23 mouse cellular contexts compared by ENCODE assay signal in genomic region chr19:42006568-42006967, GRCm38 (mm10). TPM values are rescaled to one million over a fixed set of nuclear protein-coding genes. Genes with fewer than 3 reads are reported as not detected.
DNase-seq lines count a peak whose midpoint lies in the region; ATAC-seq lines count a peak whose summit lies in the region.
"Had no signal": no experiment of that assay in that cellular context is flagged by ENCODE, and none has a peak within 500 bp of the region (broad histone marks: within the 10 kb centered on the region; RNA-seq: fewer than 3 reads in every experiment).

No protein-coding gene starts in this region.

- H3K36me3 ChIP-seq in forebrain, embryonic 10.5 days (replicated peaks) = no peaks in the 10 kb centered on the region
- no peaks in the 10 kb centered on the region for H3K36me3 ChIP-seq in forebrain, embryonic 16.5 days (ENCODE audit: control insufficient read depth, insufficient read depth)
- 0 out of 2 replicates have a peak, but pooled peaks cover 1% of the 10 kb centered on the region for H3K36me3 ChIP-seq in kidney, embryonic 16.5 days (ENCODE audit: insufficient read depth, low read length)
- H3K36me3 ChIP-seq: embryonic facial prominence, embryonic 13.5 days had no signal

- no peak overlapping the region for H3K9ac ChIP-seq in forebrain, embryonic 16.5 days (replicated peaks; ENCODE audit: low read depth, low read length)
- H3K9ac ChIP-seq in kidney, embryonic 16.5 days (replicated peaks; ENCODE audit: low read length) = no peak overlapping the region
- H3K9ac ChIP-seq: forebrain, embryonic 13.5 days had no signal

- H3K4me3 ChIP-seq in forebrain, embryonic 10.5 days = no peak overlapping the region
- H3K4me3 ChIP-seq in forebrain, embryonic 16.5 days (replicated peaks; ENCODE audit: low read length) = no peak overlapping the region
- no peak overlapping the region for H3K4me3 ChIP-seq in kidney, embryonic 16.5 days (ENCODE audit: low read length)
- H3K4me3 ChIP-seq: embryonic facial prominence, embryonic 13.5 days; forebrain, embryonic 13.5 days; gastrocnemius, adult 2 months had no signal

- no peak for DNase-seq in forebrain, embryonic 10.5 days (ENCODE audit: extremely low spot score, low spot score)
- DNase-seq in kidney, postnatal 4 days = no peak
- DNase-seq in 3134 (ENCODE audit: extremely low read depth, insufficient read length, low spot score) = peak; percentile 44
- peak; percentile 68 for DNase-seq in NIH3T3 (ENCODE audit: low read depth)
- DNase-seq in gastrocnemius, postnatal 14 days = no peak
- no peak for DNase-seq in thymus, postnatal 10 days (ENCODE audit: low spot score in 2 of 2)
- DNase-seq: adrenal gland, postnatal 14 days; cerebellum, adult 18-20 months; cerebellum, adult 9-11 months; cerebellum, postnatal 36 days; gastrocnemius, adult 2 months; gastrocnemius, postnatal 36 days; heart, adult 11 months; heart, postnatal 36 days had no signal

- no peaks in the 10 kb centered on the region for H3K9me3 ChIP-seq in forebrain, embryonic 10.5 days
- no peaks in the 10 kb centered on the region for H3K9me3 ChIP-seq in forebrain, embryonic 16.5 days (ENCODE audit: control insufficient read depth, low read length)
- no peaks in the 10 kb centered on the region for H3K9me3 ChIP-seq in kidney, embryonic 16.5 days (ENCODE audit: low read length)
- H3K9me3 ChIP-seq: embryonic facial prominence, embryonic 13.5 days; forebrain, embryonic 13.5 days had no signal

- no peak overlapping the region for H3K4me2 ChIP-seq in forebrain, embryonic 16.5 days (ENCODE audit: low read length)
- H3K4me2 ChIP-seq in kidney, embryonic 16.5 days (replicated peaks; ENCODE audit: low read depth, low read length) = no peak overlapping the region
- H3K4me2 ChIP-seq: embryonic facial prominence, embryonic 13.5 days; forebrain, embryonic 13.5 days had no signal

- 75% methylated on average over 8 of the region's 8 CpGs for WGBS in forebrain, embryonic 10.5 days
- 64% methylated on average over 8 of the region's 8 CpGs for WGBS in forebrain, embryonic 16.5 days
- 52% methylated on average over 8 of the region's 8 CpGs for WGBS in kidney, embryonic 16.5 days

- no peaks in the 10 kb centered on the region for H3K27me3 ChIP-seq in forebrain, embryonic 10.5 days (ENCODE audit: poor library complexity, severe bottlenecking)
- no peaks in the 10 kb centered on the region for H3K27me3 ChIP-seq in forebrain, embryonic 16.5 days (replicated peaks; ENCODE audit: control insufficient read depth, insufficient read depth, low read length)
- no peaks in the 10 kb centered on the region for H3K27me3 ChIP-seq in kidney, embryonic 16.5 days (ENCODE audit: insufficient read depth, low read length)
- H3K27me3 ChIP-seq: embryonic facial prominence, embryonic 13.5 days; forebrain, embryonic 13.5 days had no signal

- intact Hi-C loops in gastrocnemius, postnatal 14 days (cut with DNase I; ENCODE audit: low total_unique reads) = no loop called here

- 0 out of 2 replicates have a peak overlapping the region, but pooled peaks have one; percentile 20 for H3K27ac ChIP-seq in forebrain, embryonic 10.5 days
- H3K27ac ChIP-seq in forebrain, embryonic 16.5 days (ENCODE audit: low read length) = no peak overlapping the region
- H3K27ac ChIP-seq in kidney, embryonic 16.5 days (ENCODE audit: low read length) = peak overlapping the region; percentile 52; the same call in 1 of the 2 replicates
- H3K27ac ChIP-seq: embryonic facial prominence, embryonic 13.5 days; forebrain, embryonic 13.5 days had no signal

- H3K4me1 ChIP-seq in forebrain, embryonic 10.5 days = peaks cover 35% of the 10 kb centered on the region
- no peaks in the 10 kb centered on the region for H3K4me1 ChIP-seq in forebrain, embryonic 16.5 days (replicated peaks; ENCODE audit: control insufficient read depth, insufficient read depth, low read length)
- H3K4me1 ChIP-seq in kidney, embryonic 16.5 days (ENCODE audit: insufficient read depth, low read length) = peaks cover 60% of the 10 kb centered on the region
- H3K4me1 ChIP-seq: forebrain, embryonic 13.5 days had no signal

- no peak for ATAC-seq in forebrain, embryonic 16.5 days
- ATAC-seq in kidney, embryonic 16.5 days (ENCODE audit: low FRiP score, low TSS enrichment) = no peak
- ATAC-seq: activated CD4-positive, CD25-positive, alpha-beta regulatory T cell, adult 4 months; forebrain, embryonic 13.5 days; hindbrain, embryonic 16.5 days; inflammation-experienced regulatory T-cells, adult 6 months had no signal

RNA-seq across cellular contexts. Expression of gene Ubtd1, which starts 25.0 kb away (rescaled TPM):
- polyA plus RNA-seq in forebrain, embryonic 10.5 days (2016; fragmentation: Nextera tagmentation; extraction: Ambion mirVana) = 9.2 and 9.6 TPM in 2 replicates
- polyA plus RNA-seq in forebrain, embryonic 16.5 days (2015; fragmentation: Nextera tagmentation; extraction: Ambion mirVana) = 8.0 and 8.7 TPM in 2 replicates
- 35.9 and 37.8 TPM in 2 replicates for polyA plus RNA-seq in kidney, embryonic 16.5 days (2015; fragmentation: Nextera tagmentation; extraction: Ambion mirVana)
- 10 to 100 TPM; 14.8 to 17.4 TPM for total RNA-seq in gastrocnemius, postnatal 14 days (2021)

RNA-seq across cellular contexts. Expression of gene Mms19, which starts 25.6 kb away (rescaled TPM):
- 35.3 and 42.3 TPM in 2 replicates for polyA plus RNA-seq in forebrain, embryonic 10.5 days (2016; fragmentation: Nextera tagmentation; extraction: Ambion mirVana)
- polyA plus RNA-seq in forebrain, embryonic 16.5 days (2015; fragmentation: Nextera tagmentation; extraction: Ambion mirVana) = 35.0 and 39.4 TPM in 2 replicates
- polyA plus RNA-seq in kidney, embryonic 16.5 days (2015; fragmentation: Nextera tagmentation; extraction: Ambion mirVana) = 41.1 and 45.6 TPM in 2 replicates
- total RNA-seq in gastrocnemius, postnatal 14 days (2021) = 1 to 10 TPM; 8.0 to 9.1 TPM

RNA-seq across cellular contexts. Expression of gene Ankrd2, which starts 29.2 kb away (rescaled TPM):
- polyA plus RNA-seq in forebrain, embryonic 10.5 days (2016; fragmentation: Nextera tagmentation; extraction: Ambion mirVana) = 0.42 TPM in 1 of 2 replicates, not detected in the other
- polyA plus RNA-seq in forebrain, embryonic 16.5 days (2015; fragmentation: Nextera tagmentation; extraction: Ambion mirVana) = 0.30 and 0.51 TPM in 2 replicates
- not detected in 2 replicates for polyA plus RNA-seq in kidney, embryonic 16.5 days (2015; fragmentation: Nextera tagmentation; extraction: Ambion mirVana)
- 100 to 1,000 TPM; 113 to 188 TPM for total RNA-seq in gastrocnemius, postnatal 14 days (2021)
- polyA plus RNA-seq: activated CD4-positive, CD25-positive, alpha-beta regulatory T cell, adult 4 months; heart, embryonic 16.5 days; hindbrain, embryonic 11.5 days; inflammation-experienced regulatory T-cells, adult 6 months had no signal

RNA-seq across cellular contexts. Expression of gene Hoga1, which starts 38.8 kb away (rescaled TPM):
- polyA plus RNA-seq in forebrain, embryonic 10.5 days (2016; fragmentation: Nextera tagmentation; extraction: Ambion mirVana) = 0.95 and 1.3 TPM in 2 replicates
- polyA plus RNA-seq in forebrain, embryonic 16.5 days (2015; fragmentation: Nextera tagmentation; extraction: Ambion mirVana) = 0.66 and 0.82 TPM in 2 replicates
- polyA plus RNA-seq in kidney, embryonic 16.5 days (2015; fragmentation: Nextera tagmentation; extraction: Ambion mirVana) = 30.4 and 35.0 TPM in 2 replicates
- 1 to 10 TPM; 3.3 to 4.3 TPM for total RNA-seq in gastrocnemius, postnatal 14 days (2021)
- polyA plus RNA-seq: activated CD4-positive, CD25-positive, alpha-beta regulatory T cell, adult 4 months; inflammation-experienced regulatory T-cells, adult 6 months had no signal

RNA-seq across cellular contexts. Expression of gene 4933411K16Rik, which starts 45.5 kb away (rescaled TPM):
- not detected in 2 replicates for polyA plus RNA-seq in forebrain, embryonic 10.5 days (2016; fragmentation: Nextera tagmentation; extraction: Ambion mirVana)
- polyA plus RNA-seq in forebrain, embryonic 16.5 days (2015; fragmentation: Nextera tagmentation; extraction: Ambion mirVana) = not detected in 2 replicates
- polyA plus RNA-seq in kidney, embryonic 16.5 days (2015; fragmentation: Nextera tagmentation; extraction: Ambion mirVana) = 0.60 and 0.71 TPM in 2 replicates
- total RNA-seq in gastrocnemius, postnatal 14 days (2021) = under 1 TPM; 0.25 to 0.42 TPM
- total RNA-seq: heart, postnatal 36 days had no signal
- polyA plus RNA-seq: activated CD4-positive, CD25-positive, alpha-beta regulatory T cell, adult 4 months; embryonic facial prominence, embryonic 13.5 days; forebrain, embryonic 13.5 days; heart, embryonic 16.5 days; hindbrain, embryonic 11.5 days; hindbrain, embryonic 16.5 days; inflammation-experienced regulatory T-cells, adult 6 months had no signal

Comparison
In these comparisons a context has a peak if more than half of its experiments do, and no peak if none do; other contexts are left out.
1. DNase-seq: peak in 3134 (single experiment) and NIH3T3 (single experiment); none in forebrain, embryonic 10.5 days (single experiment), kidney, postnatal 4 days (0 of 2), gastrocnemius, postnatal 14 days (single experiment) and thymus, postnatal 10 days (0 of 2).